Mouse (Mus musculus): Measurements from ENCODE around the gene Strada.
"Not testable (repeated sequence)": the region's sequence is repeated elsewhere in the genome, so short reads cannot be mapped to it uniquely, and the experiment has no call there.

Gene Strada

DNA sequence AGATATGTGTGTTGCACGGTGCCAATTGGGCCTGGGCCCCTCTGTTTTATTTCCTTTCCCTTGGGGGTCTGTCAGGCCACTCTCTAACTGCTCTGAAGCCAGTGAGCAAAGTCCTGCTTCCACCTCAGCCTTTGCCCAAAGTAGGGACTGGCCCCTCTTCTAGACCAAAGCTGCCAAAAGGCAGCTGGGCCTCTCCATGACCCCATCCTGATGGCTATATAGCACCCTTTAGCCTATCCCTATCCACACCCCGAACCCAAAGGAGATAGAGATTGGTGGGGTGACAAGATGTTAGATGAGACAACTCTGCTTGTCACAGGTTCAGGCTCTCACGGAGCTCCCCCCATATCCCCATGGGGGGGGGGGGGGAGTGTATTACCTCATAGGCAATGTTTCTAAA is 46.2 kb downstream of the Strada start:
- DNase-seq (ENCODE audit: low spot score), result no peak

DNA sequence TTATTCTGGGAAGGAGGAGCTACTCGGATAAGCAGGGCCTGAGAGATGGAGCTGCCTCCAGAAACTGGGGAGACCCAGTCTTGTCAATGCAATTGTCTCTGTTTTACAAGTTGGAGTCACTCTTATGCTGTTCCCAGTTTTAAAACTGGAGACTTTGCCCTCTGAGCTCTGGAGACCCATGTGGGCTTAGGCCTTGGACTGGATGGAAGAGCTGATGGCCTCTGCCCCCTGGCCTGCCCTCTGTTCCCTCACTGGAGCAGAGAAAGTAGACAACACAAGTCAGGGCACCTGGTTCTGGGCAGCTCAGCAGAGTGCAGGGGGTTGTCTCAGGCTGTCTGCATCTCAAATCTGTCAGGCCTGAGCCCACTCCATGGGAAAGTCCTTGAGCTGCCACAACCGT is 47.2 kb downstream of the Strada start:
- DNase-seq (ENCODE audit: low spot score), result no peak

DNA sequence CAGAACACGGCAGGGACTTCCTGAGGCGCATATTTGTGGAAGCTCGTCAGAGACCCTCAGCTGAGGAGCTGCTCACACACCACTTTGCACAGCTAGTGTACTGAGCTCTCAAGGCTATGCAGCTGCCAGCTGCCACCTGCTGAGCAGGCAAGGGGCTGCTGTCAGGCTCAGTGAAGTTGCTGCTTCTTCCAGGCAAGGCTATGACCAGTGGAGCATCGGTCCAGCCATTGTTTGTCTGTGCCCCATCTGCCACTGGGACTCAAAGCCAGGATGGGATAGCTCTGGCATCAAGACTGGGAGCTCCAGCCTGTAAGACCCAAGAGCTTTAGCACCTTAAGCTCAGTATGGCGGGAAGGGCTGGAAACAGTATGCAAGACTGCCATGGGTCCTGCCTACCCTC is 47.9 kb downstream of the Strada start:
- DNase-seq (ENCODE audit: low spot score), result no peak

DNA sequence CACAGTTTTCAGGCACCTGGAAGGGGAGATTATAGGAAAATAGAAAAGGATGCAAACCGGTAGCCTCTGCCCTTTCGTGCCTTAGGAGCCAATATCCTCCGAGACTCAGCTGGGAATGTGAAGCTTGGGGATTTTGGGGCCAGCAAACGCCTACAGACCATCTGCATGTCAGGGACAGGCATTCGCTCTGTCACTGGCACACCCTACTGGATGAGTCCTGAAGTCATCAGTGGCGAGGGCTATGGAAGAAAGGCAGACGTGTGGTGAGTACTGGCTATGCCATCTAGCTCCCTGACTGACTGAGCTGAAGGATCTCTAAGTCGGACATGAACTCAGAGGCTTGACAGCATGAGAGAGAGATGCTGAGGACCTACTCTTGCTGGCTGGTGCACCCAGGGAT is 49.8 kb downstream of the Strada start:
- no peak for DNase-seq (ENCODE audit: low spot score)

DNA sequence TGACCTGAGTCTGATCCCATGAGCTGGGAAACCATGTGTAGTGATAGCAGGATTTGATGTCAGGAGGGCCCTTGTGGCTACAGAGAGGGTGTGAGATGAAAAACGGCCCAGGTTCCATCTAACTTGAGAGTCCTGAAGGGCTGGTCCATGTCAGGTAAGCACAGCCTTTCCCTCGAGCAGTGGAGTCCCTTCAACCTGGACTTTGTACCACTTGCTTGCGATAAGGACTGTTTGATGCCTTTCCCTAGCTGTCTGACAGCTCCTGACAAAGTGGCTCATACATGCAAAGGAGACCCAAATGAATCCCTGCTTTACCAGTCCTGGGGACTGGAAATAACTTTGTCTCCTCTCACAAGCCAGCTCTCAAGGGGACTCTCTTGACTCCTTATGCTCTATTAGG is 50.7 kb downstream of the Strada start:
- DNase-seq (ENCODE audit: low spot score), result no peak

DNA sequence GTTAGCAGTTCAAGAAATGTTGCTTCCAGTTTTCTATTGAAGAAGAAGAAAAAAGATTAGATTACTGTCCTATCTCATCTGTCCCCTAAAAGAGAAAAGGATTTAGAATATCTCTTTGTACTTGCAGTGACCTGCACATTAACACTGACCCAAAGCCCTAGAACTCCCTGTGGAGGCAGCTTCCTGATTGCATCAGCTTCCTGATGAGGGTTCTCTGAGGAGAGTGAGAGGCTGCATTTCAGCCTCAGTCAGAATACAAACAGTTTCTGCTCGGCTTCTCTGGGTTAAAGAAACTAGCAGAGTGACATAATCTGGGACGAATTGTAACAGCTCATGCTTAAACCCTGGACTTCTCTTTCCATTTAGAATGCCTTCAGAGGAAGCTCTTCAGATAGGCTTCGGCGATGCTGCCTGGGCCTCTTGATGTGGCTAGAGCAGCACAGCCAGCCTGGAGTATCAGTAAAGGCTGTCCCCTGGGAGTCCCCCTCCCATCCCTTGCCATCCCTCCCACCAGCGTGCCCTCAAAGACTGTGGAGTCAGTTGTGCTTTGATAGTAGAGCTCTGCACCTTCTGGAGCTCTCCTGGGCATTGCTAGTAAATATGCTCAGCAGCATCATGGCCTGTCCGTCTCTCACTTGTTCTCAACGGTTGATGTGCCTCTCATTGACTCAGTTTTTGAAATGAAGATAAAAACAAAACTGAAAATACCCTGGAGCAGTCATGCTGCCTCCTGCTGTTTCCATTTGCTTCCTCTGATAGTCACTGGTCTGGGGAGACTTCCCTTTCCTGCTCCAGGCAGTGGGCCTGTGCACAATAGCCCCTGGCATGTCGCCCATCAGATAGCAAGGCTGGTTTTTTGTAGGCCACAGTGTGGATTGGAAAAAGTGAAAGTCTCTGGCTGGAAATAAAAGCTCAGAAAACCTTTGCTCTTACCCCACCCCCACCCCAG is 67.1 kb downstream of the Strada start:
- no peak for DNase-seq (ENCODE audit: low spot score)

DNA sequence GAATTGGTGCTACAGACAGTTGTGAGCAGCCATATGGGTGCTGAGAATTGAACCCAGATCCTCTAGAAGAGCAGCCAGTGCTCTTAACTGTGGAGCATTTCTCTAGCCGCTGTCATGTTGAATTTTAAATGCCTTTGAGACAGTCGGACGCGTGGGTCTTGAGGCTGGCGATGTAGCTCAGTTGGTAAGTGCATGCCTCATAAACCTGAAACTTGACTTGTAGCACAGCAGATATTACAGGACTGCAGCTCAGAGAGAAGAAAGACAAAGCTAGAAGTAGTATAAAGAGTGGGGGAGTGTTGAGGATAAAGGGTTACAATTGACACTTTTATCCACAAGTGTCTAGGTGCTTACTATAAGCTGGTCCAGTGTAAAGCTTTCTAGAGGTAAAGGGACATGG is 69.5 kb downstream of the Strada start:
- no peak for DNase-seq (ENCODE audit: low spot score)

DNA sequence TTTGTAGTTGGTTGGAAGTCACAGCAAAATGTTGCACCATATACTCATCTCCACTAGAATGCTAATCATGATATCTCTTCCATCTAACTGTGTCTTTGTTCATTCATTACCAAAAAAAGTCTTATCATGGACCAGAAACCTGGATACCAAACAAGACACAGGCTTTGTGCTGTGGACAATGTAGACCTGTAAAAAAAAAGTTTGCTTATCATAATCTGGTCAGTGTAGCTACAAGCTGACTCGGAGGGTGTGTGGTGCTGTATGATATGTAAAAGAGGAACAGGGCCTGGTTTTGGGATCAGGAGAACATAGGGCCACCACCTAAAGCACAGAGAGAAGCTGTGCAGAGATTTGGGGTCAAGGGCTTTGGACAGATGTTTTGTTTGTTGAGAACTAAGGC is 72.5 kb downstream of the Strada start:
- no peak for DNase-seq (ENCODE audit: low spot score)

DNA sequence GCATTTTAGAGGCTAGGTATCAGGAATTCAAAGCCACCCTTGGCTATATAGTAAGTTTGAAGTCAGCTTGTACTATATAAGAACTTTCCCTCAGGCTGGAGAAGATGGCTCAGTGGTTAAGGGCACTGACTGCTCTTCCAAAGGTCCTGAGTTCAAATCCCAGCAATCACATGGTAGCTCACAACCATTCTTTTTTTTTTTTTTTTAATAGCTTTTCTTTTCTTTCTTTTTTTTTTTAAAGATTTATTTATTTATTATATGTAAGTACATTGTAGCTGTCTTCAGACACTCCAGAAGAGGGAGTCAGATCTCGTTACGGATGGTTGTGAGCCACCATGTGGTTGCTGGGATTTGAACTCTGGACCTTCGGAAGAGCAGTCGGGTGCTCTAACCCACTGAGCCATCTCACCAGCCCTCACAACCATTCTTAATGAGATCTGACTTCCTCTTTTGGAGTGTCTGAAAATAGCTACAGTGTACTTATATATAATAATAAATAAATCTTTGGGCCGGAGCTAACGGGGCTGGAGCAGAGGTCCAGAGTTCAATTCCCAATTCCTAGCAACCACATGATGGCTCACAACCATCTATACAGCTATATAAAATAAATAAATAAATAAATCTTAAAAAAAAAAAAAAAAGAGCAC is 75.1 kb downstream of the Strada start:
- not testable (repeated sequence) for DNase-seq (ENCODE audit: low spot score)

DNA sequence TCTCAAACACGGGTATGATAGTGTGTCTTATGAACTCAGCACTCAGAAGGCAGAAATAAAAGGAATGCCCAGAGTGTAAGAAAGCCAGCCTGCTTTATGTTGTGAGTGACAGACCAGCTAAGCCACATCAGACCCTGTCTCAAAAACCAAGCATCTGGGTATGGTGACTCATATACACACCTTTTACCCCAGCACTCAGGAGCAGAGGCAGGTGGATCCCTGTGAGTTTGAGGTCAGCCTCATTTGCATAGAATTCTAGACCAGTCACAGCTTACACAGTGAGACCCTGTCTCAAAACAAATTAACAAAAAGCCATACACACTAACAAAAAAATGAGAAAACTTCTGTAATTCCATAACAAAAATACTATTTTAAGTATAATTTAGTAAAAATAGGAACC is 76.1 kb downstream of the Strada start:
- DNase-seq (ENCODE audit: low spot score), result no peak

DNA sequence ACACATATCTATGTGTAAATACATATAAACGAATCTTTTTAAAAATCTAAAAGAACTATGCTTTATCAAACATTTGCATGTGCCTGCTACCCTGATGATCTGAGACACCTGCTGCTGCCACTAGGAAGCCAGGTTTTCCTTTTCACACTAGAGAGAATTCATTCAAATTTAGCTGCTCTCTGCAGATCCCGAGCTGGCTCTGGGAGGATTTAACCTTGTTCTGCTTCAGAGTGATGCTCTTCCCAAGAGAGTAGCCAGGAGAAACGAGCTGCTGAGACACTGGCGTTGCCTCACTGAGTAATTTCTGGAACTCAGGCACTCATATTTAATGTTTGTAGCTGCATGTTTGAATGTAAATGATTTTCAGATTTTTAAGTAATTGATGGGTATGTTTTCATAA is 77.2 kb downstream of the Strada start:
- DNase-seq (ENCODE audit: low spot score), result no peak

DNA sequence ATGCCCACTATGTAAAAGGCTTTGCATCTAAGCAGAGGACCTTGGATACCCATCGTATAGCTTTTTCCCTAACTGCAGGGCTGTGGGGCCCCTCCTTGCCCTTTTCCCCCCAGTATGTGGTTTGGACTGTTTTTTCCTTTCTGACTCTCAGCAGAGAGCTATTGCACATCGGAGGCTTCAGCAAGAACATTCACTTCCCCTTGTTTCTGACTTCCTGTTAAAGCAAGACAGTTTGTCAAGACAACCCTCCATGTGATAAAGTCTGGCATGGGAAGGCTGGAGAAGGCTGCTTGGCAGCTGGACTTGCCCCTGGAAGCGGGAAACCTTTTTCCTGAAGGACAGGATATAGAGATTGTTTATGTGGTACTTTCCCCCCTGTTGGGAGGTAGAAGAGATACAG is 79.2 kb downstream of the Strada start:
- DNase-seq (ENCODE audit: low spot score), result no peak

DNA sequence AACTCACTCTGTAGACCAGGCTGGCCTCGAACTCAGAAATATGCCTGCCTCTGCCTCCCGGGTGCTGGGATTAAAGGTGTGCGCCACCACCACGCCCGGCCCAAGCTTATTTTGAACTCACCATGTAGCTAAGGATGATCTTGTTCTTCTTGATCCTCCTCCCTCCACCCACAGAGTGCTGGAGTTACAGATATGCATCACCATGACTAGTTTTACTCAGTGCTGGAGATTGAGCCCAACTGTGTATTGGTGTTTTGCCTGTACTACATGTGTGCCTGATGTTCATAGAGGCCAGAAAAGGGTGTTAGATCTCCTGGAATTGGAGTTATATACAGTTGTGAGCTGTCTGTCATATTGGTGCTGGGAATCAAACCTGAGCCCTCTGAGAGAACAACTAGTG is 79.7 kb downstream of the Strada start:
- no peak for DNase-seq (ENCODE audit: low spot score)

Measured in c-Kit-positive CD71-positive TER-119-positive erythroid progenitor cells, embryonic 14.5 days (primary cell).